Mouse (Mus musculus) limb, embryonic 12.5 days (tissue): ENCODE measurements around the gene Atpaf2. TPM values are rescaled to one million over a fixed set of nuclear protein-coding genes. Genes with fewer than 3 reads are reported as not detected.
A peak's percentile ranks its signal among the peaks of the same experiment; 100 is the strongest.

ENCODE experiments used
- ATAC-seq: fragments of 200-750 bp; cut with Nextera tagmentation; 2 replicates; pipeline ENCODE4 v1.8.0; 2017; ENCODE audit warnings: low read depth, moderate TSS enrichment; ENCODE audit not compliant: insufficient number of reproducible peaks, insufficient read depth, low FRiP score, low TSS enrichment
- H3K27ac ChIP-seq: fragments of 300-500 bp; sonication (generic); 2 replicates; pipeline ENCODE4 v1.5.1; 2016; ENCODE audit warnings: mild to moderate bottlenecking, moderate library complexity
- H3K27me3 ChIP-seq: fragments of 300-500 bp; sonication (generic); 2 replicates; pipeline ENCODE4 v1.6.1; 2016; ENCODE audit warnings: mild to moderate bottlenecking, moderate library complexity
- H3K36me3 ChIP-seq: fragments of 300-500 bp; sonication (generic); 2 replicates; pipeline ENCODE4 v1.6.1; 2016; ENCODE audit warnings: mild to moderate bottlenecking, moderate library complexity
- H3K4me1 ChIP-seq: fragments of 300-500 bp; sonication (generic); replicated peaks from 2 replicates; pipeline ENCODE4 v1.6.1; 2016
- H3K4me2 ChIP-seq: fragments of 300-500 bp; sonication (generic); 2 replicates; pipeline ENCODE4 v1.6.1; 2016; ENCODE audit warnings: mild to moderate bottlenecking, moderate library complexity
- H3K4me3 ChIP-seq: fragments of 300-500 bp; sonication (generic); replicated peaks from 2 replicates; pipeline ENCODE4 v1.5.1; 2016; ENCODE audit warnings: mild to moderate bottlenecking
- H3K9ac ChIP-seq: fragments of 300-500 bp; sonication (generic); replicated peaks from 2 replicates; pipeline ENCODE4 v1.6.1; 2016; ENCODE audit warnings: mild to moderate bottlenecking, moderate library complexity
- H3K9me3 ChIP-seq: fragments of 300-500 bp; sonication (generic); 2 replicates; pipeline ENCODE4 v1.6.1; 2016; ENCODE audit warnings: mild to moderate bottlenecking, moderate library complexity
- WGBS: fragments of 180-500 bp; shearing (Covaris S2); methylation state at CpG from one replicate; pipeline ENCODE4 v1.1.7; 2016; 5-methylcytosine and 5-hydroxymethylcytosine counted together
- polyA plus RNA-seq: library from polyadenylated mRNA; unstranded; fragments of >200 nt; fragmentation: Nextera tagmentation; extraction: Ambion mirVana; gene quantifications from 2 replicates; pipeline ENCODE4 v1.2.1, GENCODE M21; 2016

Gene Atpaf2
- polyA plus RNA-seq, 1 experiment from 2014 or later = 52.6 TPM

DNA sequence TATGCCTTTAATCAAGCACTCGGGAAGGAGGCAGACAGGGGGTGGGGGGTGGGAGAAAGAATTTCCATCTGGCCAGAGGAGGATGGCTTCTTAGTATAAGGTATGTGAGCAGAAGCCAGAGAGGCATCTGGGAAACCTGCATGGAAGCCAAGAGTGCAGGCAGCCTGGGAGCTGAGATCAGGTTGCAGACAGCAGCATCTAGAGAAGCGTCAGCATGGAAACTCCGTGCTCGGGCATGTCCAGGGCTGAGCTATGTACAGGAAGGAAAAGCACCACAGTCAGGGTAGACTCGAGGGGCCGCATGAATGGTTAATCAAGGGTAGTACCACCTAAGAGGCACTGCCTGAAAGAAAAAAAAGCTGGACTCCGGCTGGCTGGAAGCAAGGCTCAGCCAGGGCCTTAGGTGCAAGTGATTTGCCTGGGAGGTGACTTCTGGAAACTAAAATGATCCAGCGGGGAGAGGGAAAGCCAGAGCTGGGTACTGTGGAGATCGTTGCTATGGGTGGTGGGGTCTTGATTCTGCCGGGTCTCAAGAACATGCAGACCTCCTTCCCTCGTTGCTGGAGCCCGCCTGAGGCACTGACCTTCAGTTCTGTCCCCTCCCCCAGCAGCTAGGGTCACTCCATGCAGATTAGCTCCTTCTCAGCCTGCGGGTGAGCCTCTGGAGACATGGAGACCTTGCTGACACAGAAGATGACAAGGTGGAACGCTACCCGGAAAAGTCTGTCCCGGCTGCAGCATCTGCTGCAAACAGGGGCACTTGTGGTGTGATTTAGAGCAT, 51.8 kb downstream of the Atpaf2 start:
- peak overlapping the region; percentile 89 for H3K27ac ChIP-seq
- peak; percentile 81 for ATAC-seq
- no peak overlapping the region for H3K4me3 ChIP-seq
- H3K9me3 ChIP-seq = no peaks in the 10 kb centered on the region
- peak overlapping the region; percentile 15 for H3K4me2 ChIP-seq
- no peaks in the 10 kb centered on the region for H3K27me3 ChIP-seq
- H3K9ac ChIP-seq = peak overlapping the region; percentile 9; the same call in 1 of the 2 replicates
- no peaks in the 10 kb centered on the region for H3K36me3 ChIP-seq
- H3K4me1 ChIP-seq = peaks cover 23% of the 10 kb centered on the region
- WGBS = 19% methylated on average over 16 of the region's 16 CpGs

DNA sequence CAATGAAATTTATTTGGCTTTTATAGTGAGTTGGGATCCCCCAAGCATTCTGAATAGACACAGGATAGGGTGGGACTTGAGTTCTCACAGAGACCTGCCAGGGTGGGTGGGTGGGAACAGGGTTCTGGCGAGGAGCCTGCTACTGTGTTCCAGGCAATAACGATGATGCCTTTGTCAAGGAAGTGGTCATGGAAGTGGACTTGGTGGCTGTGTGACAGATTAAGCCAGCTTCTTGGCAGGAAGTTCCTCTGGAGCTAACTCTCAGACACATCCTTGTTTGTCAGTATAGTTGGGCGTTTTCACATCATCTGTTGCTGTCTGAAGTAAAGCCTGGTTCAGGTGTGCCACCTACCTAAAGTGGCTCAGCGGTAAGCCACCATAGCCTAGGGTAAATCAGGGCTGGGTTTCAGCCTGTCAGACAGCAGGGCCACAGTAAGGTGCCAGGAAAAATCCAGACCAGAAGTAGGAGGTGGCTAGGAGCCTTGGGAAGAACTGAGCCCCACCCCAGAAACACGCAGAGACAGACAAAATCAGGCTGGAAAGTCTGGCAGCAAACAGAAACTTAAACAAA, 57.5 kb downstream of the Atpaf2 start:
- ATAC-seq = no peak
- H3K36me3 ChIP-seq = no peaks in the 10 kb centered on the region
- H3K27ac ChIP-seq = no peak overlapping the region
- H3K9me3 ChIP-seq = no peaks in the 10 kb centered on the region
- H3K9ac ChIP-seq = no peak overlapping the region
- 76% methylated on average over 5 of the region's 5 CpGs for WGBS
- no peak overlapping the region for H3K4me3 ChIP-seq
- H3K27me3 ChIP-seq = no peaks in the 10 kb centered on the region
- no peak overlapping the region for H3K4me2 ChIP-seq
- peaks cover 7% of the 10 kb centered on the region; the same call in 1 of the 2 replicates for H3K4me1 ChIP-seq

DNA sequence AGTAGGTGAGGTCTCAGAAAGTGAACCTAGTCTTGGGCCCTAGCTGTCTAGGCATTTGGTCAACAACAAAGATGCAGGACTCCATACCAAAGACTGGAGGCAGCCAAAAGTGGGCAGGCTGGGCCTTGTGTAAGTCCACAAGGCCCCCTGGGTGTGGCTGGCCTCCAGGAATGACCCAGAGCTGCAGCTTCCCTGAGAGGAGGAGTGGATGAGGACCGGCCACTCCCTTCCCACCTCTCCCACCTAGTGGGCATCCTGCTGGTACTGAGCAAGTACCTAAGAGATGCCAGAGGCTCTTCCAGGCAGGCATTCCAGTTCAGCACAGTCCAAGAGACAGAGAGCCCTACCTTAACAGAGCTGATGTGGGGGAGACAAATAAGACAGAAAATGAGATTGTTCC, 58.3 kb downstream of the Atpaf2 start:
- H3K4me1 ChIP-seq = no peaks in the 10 kb centered on the region; the same call in 1 of the 2 replicates
- H3K4me2 ChIP-seq = no peak overlapping the region
- H3K4me3 ChIP-seq = no peak overlapping the region
- no peak overlapping the region for H3K9ac ChIP-seq
- 69% methylated on average over 1 of the region's 1 CpGs for WGBS
- no peaks in the 10 kb centered on the region for H3K9me3 ChIP-seq
- no peaks in the 10 kb centered on the region for H3K36me3 ChIP-seq
- no peak overlapping the region for H3K27ac ChIP-seq
- ATAC-seq = no peak
- H3K27me3 ChIP-seq = no peaks in the 10 kb centered on the region

DNA sequence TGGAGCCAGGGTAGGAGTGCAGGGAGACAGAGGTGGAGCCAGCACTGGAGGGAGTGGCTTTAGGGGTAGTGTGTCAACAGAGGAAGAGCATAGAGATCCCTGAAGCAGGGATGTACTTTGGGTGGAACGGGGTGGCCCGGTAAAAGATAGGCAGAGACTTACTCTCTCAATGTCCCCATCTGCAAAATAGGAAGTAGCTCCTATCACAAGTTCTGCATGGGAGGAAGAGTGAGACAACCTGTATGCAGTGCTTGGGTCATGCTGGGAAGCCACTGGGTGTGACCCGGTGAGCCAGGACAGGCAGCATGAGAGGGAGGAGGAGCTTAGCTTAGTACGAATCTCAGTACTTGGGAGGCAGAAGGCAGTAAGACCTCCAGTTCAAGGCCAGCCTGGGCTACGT, 59.1 kb downstream of the Atpaf2 start:
- Histone ChIP-seq H3K9ac (no peak overlapping the region), H3K27ac (no peak overlapping the region), H3K27me3 (no peaks in the 10 kb centered on the region), H3K36me3 (no peaks in the 10 kb centered on the region), H3K4me1 (no peaks in the 10 kb centered on the region), H3K4me3 (no peak overlapping the region), H3K4me2 (no peak overlapping the region), H3K9me3 (no peaks in the 10 kb centered on the region)
- ATAC-seq = no peak
- WGBS = 75% methylated on average over 5 of the region's 5 CpGs

DNA sequence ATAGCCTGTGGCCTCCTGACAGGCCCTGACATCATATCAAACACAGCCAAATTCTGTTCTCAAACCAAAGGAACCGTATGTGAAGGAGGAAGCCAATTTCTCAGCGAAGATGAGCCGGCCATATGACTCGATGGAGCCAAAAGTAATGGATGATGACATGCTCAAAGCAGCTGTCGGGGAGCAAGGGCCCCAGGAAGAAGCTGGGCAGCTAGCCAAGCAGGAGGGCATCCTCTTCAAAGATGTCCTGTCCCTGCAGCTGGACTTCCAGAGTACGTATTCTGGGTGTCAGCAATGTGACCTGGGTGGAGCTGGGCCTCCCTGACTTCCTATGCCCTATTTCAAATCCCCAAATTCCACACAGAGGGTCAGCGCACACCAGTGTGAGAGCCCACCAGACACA, 59.7 kb downstream of the Atpaf2 start:
- H3K9ac ChIP-seq = no peak overlapping the region
- 0 out of 2 replicates have a peak, but pooled peaks cover 4% of the 10 kb centered on the region for H3K4me1 ChIP-seq
- H3K27ac ChIP-seq = no peak overlapping the region
- H3K36me3 ChIP-seq = no peaks in the 10 kb centered on the region
- no peaks in the 10 kb centered on the region for H3K27me3 ChIP-seq
- H3K9me3 ChIP-seq = no peaks in the 10 kb centered on the region
- 89% methylated on average over 7 of the region's 7 CpGs for WGBS
- no peak overlapping the region for H3K4me3 ChIP-seq
- no peak overlapping the region for H3K4me2 ChIP-seq
- ATAC-seq = no peak

DNA sequence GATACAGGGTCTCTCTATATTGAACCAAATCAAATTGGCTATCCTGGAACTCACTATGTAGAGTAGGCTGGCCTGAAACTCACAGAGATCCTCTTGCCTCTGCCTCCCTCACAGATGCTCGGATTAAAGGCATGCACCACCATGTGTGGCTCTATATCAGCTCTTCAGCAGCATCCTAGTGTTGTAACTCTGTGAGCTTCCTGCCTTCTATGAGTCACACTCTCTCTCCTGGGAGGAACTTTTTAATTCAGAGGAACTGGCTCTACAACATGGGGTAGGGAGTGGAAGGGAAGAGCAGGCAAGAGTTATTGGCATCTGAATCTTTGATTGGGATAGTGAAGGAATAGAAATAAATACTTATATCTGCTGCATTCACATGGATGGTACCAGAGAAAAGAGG, 61.1 kb downstream of the Atpaf2 start:
- no peaks in the 10 kb centered on the region for H3K36me3 ChIP-seq
- no peak overlapping the region for H3K27ac ChIP-seq
- no peak overlapping the region for H3K9ac ChIP-seq
- no peaks in the 10 kb centered on the region for H3K9me3 ChIP-seq
- H3K4me2 ChIP-seq = no peak overlapping the region
- 47% methylated on average over 1 of the region's 1 CpGs for WGBS
- H3K4me1 ChIP-seq = peaks cover 9% of the 10 kb centered on the region
- H3K27me3 ChIP-seq = no peaks in the 10 kb centered on the region
- ATAC-seq = no peak
- no peak overlapping the region for H3K4me3 ChIP-seq

DNA sequence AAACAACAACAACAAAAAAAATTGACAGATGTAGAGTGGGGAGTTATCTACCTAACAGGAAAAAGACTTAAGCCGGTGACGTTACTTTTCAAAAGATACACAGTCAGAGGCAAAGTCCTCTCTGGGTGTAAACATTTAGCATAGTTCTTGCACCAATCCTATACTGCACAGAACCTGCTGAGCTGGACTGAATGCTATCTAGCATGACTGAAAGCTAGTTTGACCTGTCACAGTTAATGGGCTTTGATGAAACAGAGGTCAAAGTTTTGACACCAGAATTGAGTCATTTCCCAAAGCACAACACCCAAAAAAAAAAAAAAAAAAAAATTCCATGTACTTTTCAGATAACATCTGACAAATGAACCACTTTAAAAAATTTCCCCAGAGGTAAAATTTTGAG, 62.3 kb downstream of the Atpaf2 start:
- no peaks in the 10 kb centered on the region for H3K27me3 ChIP-seq
- no peak overlapping the region for H3K9ac ChIP-seq
- peaks cover 17% of the 10 kb centered on the region for H3K4me1 ChIP-seq
- WGBS = 95% methylated on average over 2 of the region's 2 CpGs
- H3K4me3 ChIP-seq = no peak overlapping the region
- no peak overlapping the region for H3K4me2 ChIP-seq
- no peaks in the 10 kb centered on the region for H3K9me3 ChIP-seq
- no peaks in the 10 kb centered on the region for H3K36me3 ChIP-seq
- ATAC-seq = no peak
- H3K27ac ChIP-seq = no peak overlapping the region

DNA sequence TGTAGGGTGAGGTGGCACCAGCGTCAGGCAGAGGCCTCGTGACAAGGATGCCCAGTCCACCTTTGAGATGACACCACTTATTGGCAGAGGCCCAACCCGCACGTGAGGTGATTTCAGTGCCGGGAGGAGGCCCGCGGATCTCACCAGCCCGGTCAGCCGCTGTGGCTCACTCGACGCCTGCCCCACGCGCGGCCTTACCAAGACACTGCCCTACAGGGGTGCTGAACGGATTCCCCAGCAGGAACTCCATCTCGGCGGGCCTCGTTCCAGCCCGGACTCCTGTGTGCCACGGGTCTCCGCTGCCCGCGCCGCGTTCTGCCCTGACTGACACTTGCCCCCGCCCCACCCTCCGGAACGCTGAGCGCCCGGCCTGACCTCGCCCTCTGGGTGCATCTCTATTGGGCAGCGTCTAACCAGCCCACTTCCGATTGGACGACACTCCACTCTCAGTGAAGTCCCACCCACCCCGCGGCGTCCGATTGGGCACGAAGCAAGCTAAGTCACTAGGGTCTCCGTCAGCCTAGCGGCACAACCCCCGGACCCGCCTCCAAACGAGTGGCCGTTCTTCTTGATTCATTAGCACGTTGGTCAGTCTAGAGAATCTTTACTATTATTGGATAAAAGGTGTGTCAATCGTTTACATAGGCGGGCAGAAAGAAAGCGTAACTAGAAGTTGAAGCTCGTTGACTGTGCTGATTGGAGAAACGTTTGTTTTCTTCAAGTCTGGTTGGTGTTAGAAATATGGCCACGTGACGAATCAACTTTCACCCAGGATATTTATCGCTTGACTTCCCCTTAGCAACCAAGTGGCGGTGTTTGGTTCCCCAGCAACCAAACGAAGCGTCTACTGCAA, 65.5 kb downstream of the Atpaf2 start, which contains the start of the genes Tom1l2 and Drc3:
Gene Tom1l2, minus strand, starts transcription at position 347 of the 853 bp plus-strand sequence.
Gene Drc3, plus strand, starts transcription at position 771 of the 853 bp plus-strand sequence.
- H3K4me3 ChIP-seq = peak within 1 kb of the TSS; percentile 73
- no peaks in the 10 kb centered on the region for H3K36me3 ChIP-seq
- H3K27me3 ChIP-seq = no peaks in the 10 kb centered on the region
- peak within 1 kb of the TSS; percentile 72 for H3K9ac ChIP-seq
- peak; percentile 100 for ATAC-seq
- H3K4me1 ChIP-seq = peaks cover 17% of the 10 kb centered on the region
- H3K27ac ChIP-seq = peak within 1 kb of the TSS; percentile 45; the same call in 1 of the 2 replicates
- H3K4me2 ChIP-seq = peak within 1 kb of the TSS; percentile 98
- WGBS = under 1% methylated on average over 57 of the region's 57 CpGs
- H3K9me3 ChIP-seq = no peaks in the 10 kb centered on the region

DNA sequence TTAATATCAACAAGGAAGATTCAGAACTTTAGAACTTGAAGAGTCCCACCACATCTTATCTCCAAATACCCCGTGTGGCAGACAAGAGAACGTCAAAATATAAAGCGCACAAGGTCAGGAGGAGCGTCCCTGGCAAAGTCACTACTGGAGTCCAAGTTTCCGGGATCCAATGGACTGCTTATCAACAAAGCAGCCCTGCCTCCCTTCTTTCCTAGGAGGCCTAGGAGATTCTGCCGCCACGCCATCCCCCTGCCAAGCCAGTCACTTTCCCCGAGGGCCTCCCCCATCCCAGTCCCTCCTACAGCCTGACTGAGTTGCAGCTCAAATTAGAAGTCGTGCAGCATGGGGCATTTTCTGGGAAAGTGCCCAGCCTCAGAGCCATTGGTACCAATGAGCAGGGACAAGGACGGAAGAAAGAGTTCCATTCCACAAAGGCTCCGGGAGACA, 66.3 kb downstream of the Atpaf2 start:
- ATAC-seq = no peak
- peak overlapping the region; percentile 73 for H3K4me3 ChIP-seq
- 33% methylated on average over 11 of the region's 11 CpGs for WGBS
- H3K27me3 ChIP-seq = no peaks in the 10 kb centered on the region
- H3K4me2 ChIP-seq = peak overlapping the region; percentile 98
- peaks cover 17% of the 10 kb centered on the region for H3K4me1 ChIP-seq
- H3K27ac ChIP-seq = peak overlapping the region; percentile 45; the same call in 1 of the 2 replicates
- H3K36me3 ChIP-seq = no peaks in the 10 kb centered on the region
- peak overlapping the region; percentile 72 for H3K9ac ChIP-seq
- H3K9me3 ChIP-seq = no peaks in the 10 kb centered on the region

DNA sequence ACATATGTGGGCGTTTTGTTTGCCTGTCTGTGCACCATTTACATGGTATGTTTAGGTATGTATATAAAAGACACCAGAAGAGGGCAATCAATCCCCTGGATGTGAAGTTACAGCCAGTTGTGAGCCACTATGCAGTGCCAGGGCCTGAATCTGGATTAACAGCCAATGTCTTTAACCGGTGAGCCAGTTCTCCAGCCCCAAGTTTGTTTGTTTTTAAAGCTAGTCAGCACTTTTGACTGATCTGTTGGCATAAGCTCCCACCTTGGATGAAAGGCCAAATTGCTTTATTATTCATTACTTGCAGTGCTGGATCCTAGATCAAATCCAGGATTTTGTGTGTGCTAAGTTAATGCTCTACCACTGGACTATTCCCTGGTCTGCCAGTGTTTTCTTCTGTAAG, 66.9 kb downstream of the Atpaf2 start:
- H3K4me1 ChIP-seq = peaks cover 17% of the 10 kb centered on the region
- peak overlapping the region; percentile 73; the same call in 1 of the 2 replicates for H3K4me3 ChIP-seq
- no peak overlapping the region for H3K9ac ChIP-seq

More for the DNA sequence above, 66.9 kb downstream of the Atpaf2 start:
- H3K9me3 ChIP-seq = no peaks in the 10 kb centered on the region
- no peak for ATAC-seq
- H3K4me2 ChIP-seq = peak overlapping the region; percentile 98
- H3K27me3 ChIP-seq = no peaks in the 10 kb centered on the region
- H3K27ac ChIP-seq = no peak overlapping the region
- WGBS = 66% methylated on average over 2 of the region's 2 CpGs
- no peaks in the 10 kb centered on the region for H3K36me3 ChIP-seq
